Mouse (Mus musculus) liver, adult 2 months (tissue): ENCODE measurements around the gene Nxpe5. TPM values are rescaled to one million over a fixed set of nuclear protein-coding genes. Genes with fewer than 3 reads are reported as not detected.

Experiments
- DNase-seq: peaks from one replicate; pipeline ENCODE4 v3.0.0-alpha.2; 2011; ENCODE audit warnings: low read depth, low spot score; ENCODE audit errors: extremely low read depth
- H3K27ac ChIP-seq: fragments of 200-500 bp; replicated peaks from 2 replicates; pipeline ENCODE4 v1.5.1; 2012; ENCODE audit warnings: low read depth, mild to moderate bottlenecking, control low read depth, inconsistent platforms, low read length; ENCODE audit not compliant: insufficient read depth
- H3K27me3 ChIP-seq: fragments of 200-500 bp; 2 replicates; pipeline ENCODE4 v1.6.1; 2012; ENCODE audit warnings: mild to moderate bottlenecking, moderate library complexity, low read length, inconsistent platforms; ENCODE audit not compliant: control insufficient read depth, insufficient read depth
- H3K36me3 ChIP-seq: fragments of 200-500 bp; 2 replicates; pipeline ENCODE4 v1.6.1; 2012; ENCODE audit warnings: low read length, inconsistent platforms; ENCODE audit not compliant: control insufficient read depth, insufficient read depth
- H3K4me1 ChIP-seq: fragments of 200-500 bp; 2 replicates; pipeline ENCODE4 v1.6.1; 2011; ENCODE audit warnings: low read length; ENCODE audit not compliant: control insufficient read depth, insufficient read depth
- H3K4me3 ChIP-seq: fragments of 200-500 bp; 2 replicates; pipeline ENCODE4 v1.5.1; 2011; ENCODE audit warnings: low read depth, mild to moderate bottlenecking, control low read depth, low read length, moderate library complexity; ENCODE audit not compliant: insufficient read depth
- H3K79me2 ChIP-seq: fragments of 200-500 bp; 2 replicates; pipeline ENCODE4 v1.6.1; 2012; ENCODE audit warnings: inconsistent platforms, mild to moderate bottlenecking, low read length, moderate library complexity; ENCODE audit not compliant: control insufficient read depth, insufficient read depth
- H3K9ac ChIP-seq: fragments of 200-500 bp; 2 replicates; pipeline ENCODE4 v1.6.1; 2012; ENCODE audit warnings: low read depth, mild to moderate bottlenecking, control low read depth, inconsistent platforms, low read length
- CTCF ChIP-seq: fragments of 200-500 bp; IDR thresholded peaks from 2 replicates; pipeline ENCODE4 v1.5.1; 2011; ENCODE audit warnings: low read depth, low read length, control low read depth
- POLR2A ChIP-seq: fragments of 200-500 bp; IDR thresholded peaks from 2 replicates; pipeline ENCODE4 v1.6.1; 2011; ENCODE audit warnings: low read length, control low read depth; ENCODE audit not compliant: insufficient read depth; ENCODE audit errors: extremely low read depth
- WGBS: fragments of 180-500 bp; shearing (Covaris S2); methylation state at CpG from one replicate; pipeline ENCODE4 v1.1.7; 2018; 5-methylcytosine and 5-hydroxymethylcytosine counted together
- polyA plus RNA-seq: library from polyadenylated mRNA; depleted of rRNA; stranded (reverse); fragments of >200 nt; gene quantifications from 2 replicates; pipeline ENCODE4 v1.2.3, GENCODE M21; 2012
- total RNA-seq: library from RNA; depleted of rRNA; stranded (reverse); fragments of >200 nt; gene quantifications from 2 replicates; pipeline ENCODE4 v1.2.3, GENCODE M21; 2014

Gene Nxpe5
- total and polyA plus RNA-seq, 2 experiments = 0.07 TPM; not detected in 1

- H3K4me3 ChIP-seq = no peak overlapping the region
- no peaks in the 10 kb centered on the region for H3K27me3 ChIP-seq
- no peak for DNase-seq
- H3K4me1 ChIP-seq = peaks cover 10% of the 10 kb centered on the region
- no peak for TF ChIP-seq POLR2A
- no peak for TF ChIP-seq CTCF
- H3K36me3 ChIP-seq = no peaks in the 10 kb centered on the region
- H3K79me2 ChIP-seq = no peaks in the 10 kb centered on the region
- H3K9ac ChIP-seq = no peak overlapping the region
- no peak overlapping the region for H3K27ac ChIP-seq
- 63% methylated on average over 7 of the region's 7 CpGs for WGBS
These were observed 33.3 kb downstream of the Nxpe5 start for GRCm38 (mm10) chr5:138258993-138259392.

GRCm38 (mm10) chr5:138260051-138260450 is 34.4 kb downstream of the Nxpe5 start:
- 88% methylated on average over 10 of the region's 10 CpGs for WGBS
- no peaks in the 10 kb centered on the region for H3K27me3 ChIP-seq
- H3K4me1 ChIP-seq = peaks cover 7% of the 10 kb centered on the region
- DNase-seq = no peak
- H3K9ac ChIP-seq = no peak overlapping the region
- H3K27ac ChIP-seq = no peak overlapping the region
- H3K79me2 ChIP-seq = no peaks in the 10 kb centered on the region
- TF ChIP-seq POLR2A = no peak
- no peak for TF ChIP-seq CTCF
- no peak overlapping the region for H3K4me3 ChIP-seq
- no peaks in the 10 kb centered on the region for H3K36me3 ChIP-seq

GRCm38 (mm10) chr5:138260834-138261233 is 35.1 kb downstream of the Nxpe5 start:
- Histone ChIP-seq H3K4me3 (no peak overlapping the region), H3K36me3 (no peaks in the 10 kb centered on the region), H3K4me1 (peaks cover 7% of the 10 kb centered on the region), H3K27me3 (no peaks in the 10 kb centered on the region), H3K79me2 (no peaks in the 10 kb centered on the region), H3K9ac (no peak overlapping the region), H3K27ac (no peak overlapping the region)
- DNase-seq = no peak
- TF ChIP-seq CTCF = no peak
- TF ChIP-seq POLR2A = no peak
- WGBS = 70% methylated on average over 11 of the region's 11 CpGs

GRCm38 (mm10) chr5:138262001-138262400 is 36.3 kb downstream of the Nxpe5 start:
- no peaks in the 10 kb centered on the region for H3K36me3 ChIP-seq
- peaks cover 7% of the 10 kb centered on the region for H3K4me1 ChIP-seq

GRCm38 (mm10) chr5:138262582-138263240 is 37.0 kb downstream of the Nxpe5 start:
- TF ChIP-seq POLR2A = no peak
- no peak for TF ChIP-seq CTCF
- DNase-seq = no peak
- peaks cover 7% of the 10 kb centered on the region for H3K4me1 ChIP-seq

More at GRCm38 (mm10) chr5:138262001-138262400, 36.3 kb downstream of the Nxpe5 start:
- Histone ChIP-seq H3K27ac (no peak overlapping the region), H3K9ac (no peak overlapping the region), H3K4me3 (no peak overlapping the region), H3K27me3 (no peaks in the 10 kb centered on the region), H3K79me2 (no peaks in the 10 kb centered on the region)
- TF ChIP-seq CTCF (no peak), POLR2A (no peak)
- no peak for DNase-seq
- WGBS = 75% methylated on average over 4 of the region's 4 CpGs

GRCm38 (mm10) chr5:138263260-138264206 is 37.8 kb downstream of the Nxpe5 start, which contains the start of gene BC037034:
Gene BC037034, minus strand, starts transcription at chr5:138264033.
- peak within 1 kb of the TSS; percentile 63 for H3K4me3 ChIP-seq
- H3K27ac ChIP-seq = peak within 1 kb of the TSS; percentile 27
- DNase-seq = peak; percentile 82
- no peaks in the 10 kb centered on the region; the same call in 1 of the 2 replicates for H3K27me3 ChIP-seq
- peaks cover 7% of the 10 kb centered on the region for H3K4me1 ChIP-seq
- no peaks in the 10 kb centered on the region for H3K36me3 ChIP-seq
- WGBS = 1% methylated on average over 70 of the region's 71 CpGs
- H3K79me2 ChIP-seq = no peaks in the 10 kb centered on the region
- TF ChIP-seq POLR2A = peak; percentile 71
- TF ChIP-seq CTCF = no peak
- H3K9ac ChIP-seq = peak within 1 kb of the TSS; percentile 83

More at GRCm38 (mm10) chr5:138262582-138263240, 37.0 kb downstream of the Nxpe5 start:
- 73% methylated on average over 18 of the region's 18 CpGs for WGBS
- peak overlapping the region; percentile 63 for H3K4me3 ChIP-seq
- H3K9ac ChIP-seq = peak overlapping the region; percentile 83
- H3K79me2 ChIP-seq = no peaks in the 10 kb centered on the region
- H3K36me3 ChIP-seq = no peaks in the 10 kb centered on the region
- no peaks in the 10 kb centered on the region; the same call in 1 of the 2 replicates for H3K27me3 ChIP-seq
- no peak overlapping the region for H3K27ac ChIP-seq
